Mouse (Mus musculus) limb, embryonic 14.5 days (tissue): Measurements from ENCODE around the gene Slc39a11. TPM values are rescaled to one million over a fixed set of nuclear protein-coding genes. Genes with fewer than 3 reads are reported as not detected.

Experiments used
- ATAC-seq: fragments of 200-750 bp; cut with Nextera tagmentation; 2 replicates; pipeline ENCODE4 v1.8.0; 2017; ENCODE audit warnings: low read depth, moderate number of reproducible peaks, moderate TSS enrichment; ENCODE audit not compliant: low FRiP score
- DNase-seq: peaks from one replicate; pipeline ENCODE4 v3.0.0-alpha.2; 2015; ENCODE audit warnings: low spot score
- H3K27ac ChIP-seq: fragments of 300-500 bp; sonication (generic); replicated peaks from 2 replicates; pipeline ENCODE4 v1.5.1; 2014; ENCODE audit warnings: low read depth, mild to moderate bottlenecking, low read length, moderate library complexity, mixed read lengths
- H3K27me3 ChIP-seq: fragments of 300-500 bp; sonication (generic); 2 replicates; pipeline ENCODE4 v1.6.1; 2014; ENCODE audit warnings: low read length, mixed read lengths; ENCODE audit not compliant: control insufficient read depth, insufficient read depth
- H3K36me3 ChIP-seq: fragments of 300-500 bp; sonication (generic); 2 replicates; pipeline ENCODE4 v1.6.1; 2014; ENCODE audit warnings: mild to moderate bottlenecking, low read length, moderate library complexity, mixed read lengths; ENCODE audit not compliant: control insufficient read depth, insufficient read depth
- H3K4me1 ChIP-seq: fragments of 300-500 bp; sonication (generic); 2 replicates; pipeline ENCODE4 v1.6.1; 2014; ENCODE audit warnings: antibody characterized with exemption, low read length, mixed read lengths; ENCODE audit not compliant: control insufficient read depth, insufficient read depth
- H3K4me2 ChIP-seq: fragments of 300-500 bp; sonication (generic); replicated peaks from 2 replicates; pipeline ENCODE4 v1.6.1; 2014; ENCODE audit warnings: low read depth, mild to moderate bottlenecking, low read length, moderate library complexity; ENCODE audit not compliant: severe bottlenecking
- H3K4me3 ChIP-seq: fragments of 300-500 bp; sonication (generic); replicated peaks from 2 replicates; pipeline ENCODE4 v1.5.1; 2014; ENCODE audit warnings: low read length
- H3K9ac ChIP-seq: fragments of 300-500 bp; sonication (generic); 2 replicates; pipeline ENCODE4 v1.6.1; 2014; ENCODE audit warnings: mild to moderate bottlenecking, low read depth, low read length, moderate library complexity; ENCODE audit not compliant: severe bottlenecking
- H3K9me3 ChIP-seq: fragments of 300-500 bp; sonication (generic); 2 replicates; pipeline ENCODE4 v1.6.1; 2016; ENCODE audit warnings: low read length; ENCODE audit not compliant: control insufficient read depth
- POLR2A ChIP-seq: fragments of 200-500 bp; IDR thresholded peaks from 2 replicates; pipeline ENCODE4 v1.8.0; 2012; ENCODE audit warnings: inconsistent platforms, mild to moderate bottlenecking, moderate library complexity, borderline replicate concordance; ENCODE audit not compliant: insufficient read depth, insufficient read length; ENCODE audit errors: extremely low read depth
- WGBS: fragments of 180-500 bp; shearing (Covaris S2); extraction: QIAGEN DNeasy Blood & Tissue Kit; methylation state at CpG from one replicate; pipeline ENCODE4 v1.1.7; 2014; 5-methylcytosine and 5-hydroxymethylcytosine counted together
- polyA plus RNA-seq, 2 experiments: library from polyadenylated mRNA; depleted of rRNA in 1 of 2; stranded (reverse) in 1 of 2; unstranded in 1 of 2; fragments of >200 nt; fragmentation: Nextera tagmentation in 1 of 2; extraction: Ambion mirVana in 1 of 2; gene quantifications; 2 replicates each; pipeline versions ENCODE4 v1.2.1 to v1.2.3; 2012 to 2014

Slc39a11 gene
- polyA plus RNA-seq, 2 experiments = 17.2 to 24.5 TPM

DNA sequence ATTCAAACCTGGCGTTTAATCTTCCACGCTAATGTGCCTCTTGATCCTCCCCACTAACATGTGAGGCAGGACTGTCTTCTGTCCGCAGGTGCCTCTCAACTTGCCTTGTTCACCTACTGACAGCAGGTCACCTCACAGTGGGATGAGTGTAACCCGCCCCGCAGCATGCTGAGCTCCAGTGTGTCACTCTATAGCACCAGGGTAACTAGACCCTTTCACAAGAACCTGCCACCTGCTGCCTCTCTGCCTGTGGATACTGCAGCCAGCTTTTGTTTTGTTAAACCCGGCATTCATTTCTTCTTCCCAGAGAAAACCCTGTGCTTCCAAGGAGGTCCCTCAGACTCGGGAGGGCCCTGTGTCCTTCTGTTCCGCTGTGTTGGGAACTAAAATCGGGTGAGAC lies 316.3 kb downstream of the Slc39a11 start:
- no peaks in the 10 kb centered on the region for H3K36me3 ChIP-seq
- no peak for TF ChIP-seq POLR2A
- no peaks in the 10 kb centered on the region for H3K9me3 ChIP-seq
- no peak overlapping the region for H3K9ac ChIP-seq
- DNase-seq = no peak
- no peak overlapping the region for H3K4me2 ChIP-seq
- 67% methylated on average over 9 of the region's 9 CpGs for WGBS
- no peaks in the 10 kb centered on the region for H3K27me3 ChIP-seq
- H3K4me1 ChIP-seq = peaks cover 12% of the 10 kb centered on the region
- no peak overlapping the region for H3K4me3 ChIP-seq
- H3K27ac ChIP-seq = no peak overlapping the region
- no peak for ATAC-seq

DNA sequence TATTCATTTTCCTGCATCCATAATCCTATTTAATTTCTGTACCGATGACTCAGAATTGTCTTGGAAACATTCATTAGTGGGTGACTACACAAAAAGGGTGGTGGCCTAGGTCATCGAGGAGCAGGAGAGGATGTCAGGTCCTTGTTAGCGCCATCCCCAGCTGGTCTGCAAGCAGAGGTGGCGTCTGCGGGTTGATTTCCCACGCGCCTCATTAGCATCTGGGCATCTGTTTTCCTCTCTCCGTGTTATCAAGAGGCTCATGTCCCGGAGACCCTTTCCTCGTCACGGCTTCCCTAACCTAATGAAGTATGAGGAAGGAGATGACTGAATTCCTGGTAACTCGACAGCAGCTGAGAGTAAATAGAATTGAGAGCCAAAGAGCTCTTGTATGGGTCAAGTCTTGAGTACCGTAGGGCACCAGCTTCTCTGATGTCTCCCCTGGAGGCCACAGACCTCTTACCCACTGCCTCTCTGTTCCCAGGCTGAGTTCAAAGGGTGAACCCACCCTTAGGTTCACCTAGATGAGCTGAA lies 319.8 kb downstream of the Slc39a11 start:
- Histone ChIP-seq H3K4me1 (peaks cover 16% of the 10 kb centered on the region), H3K27ac (no peak overlapping the region), H3K9ac (no peak overlapping the region), H3K27me3 (no peaks in the 10 kb centered on the region), H3K4me3 (no peak overlapping the region), H3K4me2 (no peak overlapping the region), H3K36me3 (no peaks in the 10 kb centered on the region), H3K9me3 (no peaks in the 10 kb centered on the region)
- no peak for ATAC-seq
- no peak for DNase-seq
- no peak for TF ChIP-seq POLR2A
- WGBS = 79% methylated on average over 13 of the region's 13 CpGs

DNA sequence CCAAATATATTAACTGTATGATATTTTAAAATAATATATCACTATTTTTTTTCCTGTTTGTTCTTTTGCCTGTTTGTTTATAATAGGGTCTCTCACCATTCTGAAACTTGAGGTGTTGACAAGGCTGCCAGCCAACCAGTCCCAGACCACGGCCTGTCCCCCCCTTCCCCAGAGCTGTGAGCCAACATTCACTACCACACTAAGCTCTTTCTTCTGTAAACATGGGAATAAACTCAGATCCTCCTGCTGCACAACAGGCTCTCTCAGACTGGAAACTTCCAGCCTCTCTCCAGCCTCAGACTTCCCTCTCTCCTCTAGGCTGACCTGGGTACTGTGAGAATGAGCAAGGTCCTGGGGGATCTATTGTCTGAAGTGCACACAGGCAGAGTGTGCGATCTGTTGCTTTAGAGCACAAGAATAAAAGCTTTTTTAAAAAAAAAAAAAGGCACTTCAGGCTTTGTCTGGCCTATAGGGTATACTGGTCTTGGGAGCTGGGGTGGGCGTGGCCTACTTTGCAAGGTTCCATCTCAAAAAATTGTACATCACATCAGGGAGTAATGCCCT lies 322.3 kb downstream of the Slc39a11 start:
- no peak overlapping the region for H3K4me2 ChIP-seq
- WGBS = 63% methylated on average over 3 of the region's 3 CpGs
- ATAC-seq = no peak

DNA sequence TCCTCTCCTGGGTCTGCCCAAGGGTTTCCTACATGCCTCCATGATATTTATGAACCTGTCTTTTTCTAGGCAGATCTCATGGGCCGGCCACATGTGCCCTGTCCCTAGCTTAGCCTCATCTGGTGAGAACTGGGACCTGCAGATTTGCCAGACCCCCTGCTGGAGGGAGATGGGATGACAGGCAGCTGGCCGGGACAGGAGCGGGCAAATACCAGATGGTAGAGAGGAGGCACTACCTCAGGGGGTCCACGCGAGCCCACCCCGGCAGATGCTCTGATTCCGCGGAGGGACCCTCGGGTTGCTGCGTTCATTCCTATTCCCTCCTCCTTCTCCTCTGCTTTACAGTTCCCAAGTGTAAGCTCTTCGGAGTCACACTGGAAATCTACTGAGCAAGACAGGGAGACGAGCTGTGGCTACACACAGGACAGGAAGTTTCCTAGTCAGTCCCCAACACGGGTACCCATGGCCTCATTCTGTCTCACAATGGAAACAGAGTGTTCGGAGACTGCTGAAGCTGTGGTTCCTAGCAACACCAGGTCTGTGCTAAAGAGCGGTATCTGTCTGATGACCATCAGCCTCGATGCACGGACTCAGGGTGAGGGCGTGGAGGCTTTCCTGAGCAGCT lies 323.4 kb downstream of the Slc39a11 start:
- Histone ChIP-seq H3K27me3 (no peaks in the 10 kb centered on the region), H3K9me3 (no peaks in the 10 kb centered on the region), H3K4me2 (peak overlapping the region; percentile 34; the same call in 1 of the 2 replicates), H3K4me1 (0 out of 2 replicates have a peak, but pooled peaks cover 4% of the 10 kb centered on the region), H3K4me3 (no peak overlapping the region), H3K9ac (no peak overlapping the region; the same call in 1 of the 2 replicates), H3K27ac (0 out of 2 replicates have a peak overlapping the region, but pooled peaks have one; percentile 38), H3K36me3 (no peaks in the 10 kb centered on the region)
- ATAC-seq (peak; percentile 80), DNase-seq (no peak)
- no peak for TF ChIP-seq POLR2A
- 27% methylated on average over 18 of the region's 18 CpGs for WGBS

More for the DNA sequence above, 322.3 kb downstream of the Slc39a11 start:
- no peak for TF ChIP-seq POLR2A
- H3K27ac ChIP-seq = no peak overlapping the region
- no peak overlapping the region for H3K9ac ChIP-seq
- no peaks in the 10 kb centered on the region for H3K9me3 ChIP-seq
- H3K36me3 ChIP-seq = no peaks in the 10 kb centered on the region
- no peak overlapping the region for H3K4me3 ChIP-seq
- no peaks in the 10 kb centered on the region for H3K27me3 ChIP-seq
- DNase-seq = no peak
- H3K4me1 ChIP-seq = 0 out of 2 replicates have a peak, but pooled peaks cover 4% of the 10 kb centered on the region

DNA sequence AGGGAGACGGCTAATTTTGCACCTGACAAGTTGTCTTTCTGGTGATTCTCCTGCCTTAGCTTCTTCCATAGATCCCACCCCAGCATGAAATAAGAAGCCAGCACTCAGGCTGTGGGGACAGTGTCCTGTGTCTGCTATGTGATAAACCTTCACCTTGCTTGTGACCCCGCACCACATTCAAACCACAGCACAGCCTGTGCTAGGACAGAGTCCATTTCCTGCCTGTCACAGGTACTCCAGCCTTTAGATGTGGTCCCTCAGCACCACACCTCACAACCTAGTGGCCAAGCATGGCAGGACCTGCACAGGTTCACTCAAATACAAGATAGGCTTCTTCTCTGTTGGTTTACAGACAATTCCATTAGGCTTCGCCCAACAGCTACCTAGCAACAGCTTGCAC lies 328.3 kb downstream of the Slc39a11 start:
- no peak overlapping the region for H3K9ac ChIP-seq
- TF ChIP-seq POLR2A = no peak
- no peaks in the 10 kb centered on the region for H3K27me3 ChIP-seq
- no peaks in the 10 kb centered on the region for H3K9me3 ChIP-seq
- DNase-seq (no peak), ATAC-seq (no peak)
- H3K4me1 ChIP-seq = 0 out of 2 replicates have a peak, but pooled peaks cover 2% of the 10 kb centered on the region
- H3K4me3 ChIP-seq = no peak overlapping the region
- no peak overlapping the region for H3K4me2 ChIP-seq
- 94% methylated on average over 3 of the region's 3 CpGs for WGBS
- no peak overlapping the region for H3K27ac ChIP-seq
- no peaks in the 10 kb centered on the region for H3K36me3 ChIP-seq
